In genomic region chrX:101377076-101377475, GRCm38 (mm10) we compare ENCODE assay signal across 15 mouse cellular contexts. TPM values are rescaled to one million over a fixed set of nuclear protein-coding genes. Genes with fewer than 3 reads are reported as not detected.
DNase-seq lines count a peak whose midpoint lies in the region; ATAC-seq and TF ChIP-seq lines count a peak whose summit lies in the region.
"Had no signal": no experiment of that assay in that cellular context is flagged by ENCODE, and none has a peak within 500 bp of the region (broad histone marks: within the 10 kb centered on the region; RNA-seq: fewer than 3 reads in every experiment).

No protein-coding gene starts in this region.

- H3K4me1 ChIP-seq in kidney, embryonic 14.5 days (ENCODE audit: control insufficient read depth, insufficient read depth, low read length) = no peaks in the 10 kb centered on the region
- peaks cover 14% of the 10 kb centered on the region; the same call in 1 of the 2 replicates for H3K4me1 ChIP-seq in liver, adult 2 months (ENCODE audit: control insufficient read depth, insufficient read depth, low read length)
- H3K4me1 ChIP-seq in stomach, embryonic 15.5 days = no peaks in the 10 kb centered on the region
- no peaks in the 10 kb centered on the region for H3K4me1 ChIP-seq in hindbrain, embryonic 13.5 days (replicated peaks)
- H3K4me1 ChIP-seq: embryonic facial prominence, embryonic 10.5 days; forebrain, embryonic 12.5 days had no signal

- H3K79me2 ChIP-seq in liver, adult 2 months (ENCODE audit: control insufficient read depth, insufficient read depth, low read length) = peaks cover 14% of the 10 kb centered on the region; the same call in 1 of the 2 replicates

- TF ChIP-seq POLR2A in liver, adult 2 months (IDR thresholded peaks at IDR 0.05; ENCODE audit: extremely low read depth, insufficient read depth, low read length) = peak; percentile 92

- DNase-seq in kidney, adult 11 months = peak; percentile 73
- peak; percentile 93 for DNase-seq in liver, adult 2 months (ENCODE audit: extremely low read depth, low read depth, low spot score)
- no peak for DNase-seq in embryo, embryonic 11 days
- DNase-seq in adrenal gland, postnatal 25 days = no peak
- DNase-seq: cerebellum, adult 8-10 months; lung, embryonic 14.5 days; thymus, postnatal 36 days had no signal

- ATAC-seq in kidney, embryonic 14.5 days (ENCODE audit: low FRiP score, low TSS enrichment) = peak; percentile 81
- peak; percentile 81 for ATAC-seq in stomach, embryonic 15.5 days (ENCODE audit: insufficient read depth, low FRiP score, low read depth)
- ATAC-seq in hindbrain, embryonic 13.5 days (ENCODE audit: low FRiP score) = no peak

- no peaks in the 10 kb centered on the region for H3K36me3 ChIP-seq in kidney, embryonic 14.5 days (ENCODE audit: control insufficient read depth, insufficient read depth, low read length)
- 0 out of 2 replicates have a peak, but pooled peaks cover 2% of the 10 kb centered on the region for H3K36me3 ChIP-seq in liver, adult 2 months (ENCODE audit: control insufficient read depth, insufficient read depth, low read length)
- H3K36me3 ChIP-seq in stomach, embryonic 15.5 days = no peaks in the 10 kb centered on the region
- H3K36me3 ChIP-seq in hindbrain, embryonic 13.5 days = no peaks in the 10 kb centered on the region
- H3K36me3 ChIP-seq: embryonic facial prominence, embryonic 10.5 days; forebrain, embryonic 12.5 days had no signal

- no peak for TF ChIP-seq CTCF in liver, adult 2 months (IDR thresholded peaks at IDR 0.05; ENCODE audit: low read depth, low read length)

- H3K9me3 ChIP-seq in kidney, embryonic 14.5 days (ENCODE audit: control insufficient read depth, low read length) = no peaks in the 10 kb centered on the region
- H3K9me3 ChIP-seq in stomach, embryonic 15.5 days = no peaks in the 10 kb centered on the region
- no peaks in the 10 kb centered on the region for H3K9me3 ChIP-seq in hindbrain, embryonic 13.5 days
- H3K9me3 ChIP-seq: embryonic facial prominence, embryonic 10.5 days; forebrain, embryonic 12.5 days had no signal

- H3K9ac ChIP-seq in kidney, embryonic 14.5 days (ENCODE audit: low read depth, low read length) = no peak overlapping the region
- peak overlapping the region; percentile 96 for H3K9ac ChIP-seq in liver, adult 2 months (ENCODE audit: low read depth, low read length)
- H3K9ac ChIP-seq in stomach, embryonic 15.5 days = no peak overlapping the region
- no peak overlapping the region for H3K9ac ChIP-seq in hindbrain, embryonic 13.5 days
- H3K9ac ChIP-seq: forebrain, embryonic 12.5 days; lung, embryonic 14.5 days had no signal

- no peak overlapping the region for H3K4me3 ChIP-seq in kidney, embryonic 14.5 days (ENCODE audit: low read length)
- H3K4me3 ChIP-seq in liver, adult 2 months (ENCODE audit: insufficient read depth, low read depth, low read length) = peak overlapping the region; percentile 78
- 0 out of 2 replicates have a peak overlapping the region, but pooled peaks have one; percentile 6 for H3K4me3 ChIP-seq in stomach, embryonic 15.5 days (replicated peaks)
- H3K4me3 ChIP-seq in hindbrain, embryonic 13.5 days = no peak overlapping the region
- H3K4me3 ChIP-seq: embryonic facial prominence, embryonic 10.5 days; forebrain, embryonic 12.5 days had no signal

- 45% methylated on average over 4 of the region's 4 CpGs for whole genome bisulfite sequencing in kidney, embryonic 14.5 days
- WGBS in liver, adult 2 months = 34% methylated on average over 4 of the region's 4 CpGs
- 57% methylated on average over 4 of the region's 4 CpGs for WGBS in stomach, embryonic 15.5 days
- WGBS in hindbrain, embryonic 13.5 days = 77% methylated on average over 4 of the region's 4 CpGs

- H3K4me2 ChIP-seq in kidney, embryonic 14.5 days (replicated peaks; ENCODE audit: low read depth, low read length) = no peak overlapping the region
- H3K4me2 ChIP-seq in stomach, embryonic 15.5 days = no peak overlapping the region
- H3K4me2 ChIP-seq in hindbrain, embryonic 13.5 days = no peak overlapping the region
- H3K4me2 ChIP-seq: forebrain, embryonic 12.5 days; lung, embryonic 14.5 days; midbrain, embryonic 11.5 days had no signal

- no peak overlapping the region for H3K27ac ChIP-seq in kidney, embryonic 14.5 days (ENCODE audit: low read depth, low read length)
- H3K27ac ChIP-seq in liver, adult 2 months (replicated peaks; ENCODE audit: insufficient read depth, low read depth, low read length) = peak overlapping the region; percentile 99
- H3K27ac ChIP-seq in stomach, embryonic 15.5 days = no peak overlapping the region
- no peak overlapping the region for H3K27ac ChIP-seq in hindbrain, embryonic 13.5 days
- H3K27ac ChIP-seq: embryonic facial prominence, embryonic 10.5 days; forebrain, embryonic 12.5 days had no signal

- peaks cover 4% of the 10 kb centered on the region; the same call in 1 of the 2 replicates for H3K27me3 ChIP-seq in kidney, embryonic 14.5 days (ENCODE audit: control insufficient read depth, insufficient read depth, low read length)
- no peaks in the 10 kb centered on the region for H3K27me3 ChIP-seq in liver, adult 2 months (ENCODE audit: control insufficient read depth, insufficient read depth, low read length)
- 0 out of 2 replicates have a peak, but pooled peaks cover 4% of the 10 kb centered on the region for H3K27me3 ChIP-seq in stomach, embryonic 15.5 days (replicated peaks)
- H3K27me3 ChIP-seq in hindbrain, embryonic 13.5 days = peaks cover 16% of the 10 kb centered on the region
- H3K27me3 ChIP-seq: CH12.LX had no signal

RNA-seq across cellular contexts. Expression of gene Gjb1, which starts 0.9 kb away (rescaled TPM):
- 8.8 and 10.2 TPM in 2 replicates for polyA plus RNA-seq in kidney, embryonic 14.5 days (2014; fragmentation: Nextera tagmentation; extraction: Ambion mirVana)
- total RNA-seq in liver, adult 2 months (2014; rRNA removed) = 656 and 716 TPM in 2 replicates
- polyA plus RNA-seq in liver, adult 2 months (2012; rRNA removed) = 1,676 and 1,804 TPM in 2 replicates
- polyA plus RNA-seq in stomach, embryonic 15.5 days (2015; fragmentation: Nextera tagmentation; extraction: Ambion mirVana) = 29.2 and 32.0 TPM in 2 replicates
- polyA plus RNA-seq in hindbrain, embryonic 13.5 days (2015; fragmentation: Nextera tagmentation; extraction: Ambion mirVana) = 0.58 and 1.2 TPM in 2 replicates
- 8.5 TPM in 1 of 2 replicates, not detected in the other for total RNA-seq in adrenal gland, postnatal 25 days (2021)
- total RNA-seq: CH12.LX; hematopoietic stem cell, adult 5-6 weeks had no signal
- polyA plus RNA-seq: embryonic facial prominence, embryonic 10.5 days; forebrain, embryonic 12.5 days; midbrain, embryonic 11.5 days had no signal

RNA-seq across cellular contexts. Expression of gene Zmym3, which starts 43.6 kb away (rescaled TPM):
- polyA plus RNA-seq in kidney, embryonic 14.5 days (2014; fragmentation: Nextera tagmentation; extraction: Ambion mirVana) = 23.4 and 32.0 TPM in 2 replicates
- 6.8 and 8.5 TPM in 2 replicates for total RNA-seq in liver, adult 2 months (2014; rRNA removed)
- polyA plus RNA-seq in liver, adult 2 months (2012; rRNA removed) = 7.0 and 9.1 TPM in 2 replicates
- polyA plus RNA-seq in stomach, embryonic 15.5 days (2015; fragmentation: Nextera tagmentation; extraction: Ambion mirVana) = 24.8 and 26.8 TPM in 2 replicates
- polyA plus RNA-seq in hindbrain, embryonic 13.5 days (2015; fragmentation: Nextera tagmentation; extraction: Ambion mirVana) = 60.2 and 63.5 TPM in 2 replicates
- total RNA-seq in adrenal gland, postnatal 25 days (2021) = 77.9 and 131 TPM in 2 replicates

RNA-seq across cellular contexts. Expression of gene Nono, which starts 52.0 kb away (rescaled TPM):
- 403 and 456 TPM in 2 replicates for polyA plus RNA-seq in kidney, embryonic 14.5 days (2014; fragmentation: Nextera tagmentation; extraction: Ambion mirVana)
- 76.9 and 83.3 TPM in 2 replicates for total RNA-seq in liver, adult 2 months (2014; rRNA removed)
- polyA plus RNA-seq in liver, adult 2 months (2012; rRNA removed) = 36.5 and 38.4 TPM in 2 replicates
- 325 and 355 TPM in 2 replicates for polyA plus RNA-seq in stomach, embryonic 15.5 days (2015; fragmentation: Nextera tagmentation; extraction: Ambion mirVana)
- 389 and 393 TPM in 2 replicates for polyA plus RNA-seq in hindbrain, embryonic 13.5 days (2015; fragmentation: Nextera tagmentation; extraction: Ambion mirVana)
- total RNA-seq in adrenal gland, postnatal 25 days (2021) = 218 and 222 TPM in 2 replicates

Comparison
In these comparisons a context has a peak if more than half of its experiments do, and no peak if none do; other contexts are left out.
1. DNase-seq: peak in kidney, adult 11 months (single experiment) and liver, adult 2 months (single experiment); none in embryo, embryonic 11 days (single experiment) and adrenal gland, postnatal 25 days (single experiment).
2. H3K4me3 ChIP-seq: peak in liver, adult 2 months (single experiment) and stomach, embryonic 15.5 days (single experiment); none in kidney, embryonic 14.5 days (single experiment) and hindbrain, embryonic 13.5 days (single experiment).
3. RNA of gene Gjb1, which starts 0.9 kb away (polyA plus RNA-seq): 1,676 to 1,804 TPM in liver, adult 2 months; 29.2 to 32.0 TPM in stomach, embryonic 15.5 days, 8.8 to 10.2 TPM in kidney, embryonic 14.5 days and 0.58 to 1.2 TPM in hindbrain, embryonic 13.5 days; every median in the first group is over 10 times any median in the second.